Mouse (Mus musculus): ENCODE data around the gene Hagh.
A peak's percentile ranks its signal among the peaks of the same experiment; 100 is the strongest.

Gene Hagh

GRCm38 (mm10) chr17:24900014-24900413 lies 60.1 kb downstream of the Hagh start:
- DNase-seq (ENCODE audit: low read depth, low spot score), result no peak

- no peak for DNase-seq (ENCODE audit: low read depth, low spot score)
Observed at GRCm38 (mm10) chr17:24902124-24902523, 62.2 kb downstream of the Hagh start.

DNA sequence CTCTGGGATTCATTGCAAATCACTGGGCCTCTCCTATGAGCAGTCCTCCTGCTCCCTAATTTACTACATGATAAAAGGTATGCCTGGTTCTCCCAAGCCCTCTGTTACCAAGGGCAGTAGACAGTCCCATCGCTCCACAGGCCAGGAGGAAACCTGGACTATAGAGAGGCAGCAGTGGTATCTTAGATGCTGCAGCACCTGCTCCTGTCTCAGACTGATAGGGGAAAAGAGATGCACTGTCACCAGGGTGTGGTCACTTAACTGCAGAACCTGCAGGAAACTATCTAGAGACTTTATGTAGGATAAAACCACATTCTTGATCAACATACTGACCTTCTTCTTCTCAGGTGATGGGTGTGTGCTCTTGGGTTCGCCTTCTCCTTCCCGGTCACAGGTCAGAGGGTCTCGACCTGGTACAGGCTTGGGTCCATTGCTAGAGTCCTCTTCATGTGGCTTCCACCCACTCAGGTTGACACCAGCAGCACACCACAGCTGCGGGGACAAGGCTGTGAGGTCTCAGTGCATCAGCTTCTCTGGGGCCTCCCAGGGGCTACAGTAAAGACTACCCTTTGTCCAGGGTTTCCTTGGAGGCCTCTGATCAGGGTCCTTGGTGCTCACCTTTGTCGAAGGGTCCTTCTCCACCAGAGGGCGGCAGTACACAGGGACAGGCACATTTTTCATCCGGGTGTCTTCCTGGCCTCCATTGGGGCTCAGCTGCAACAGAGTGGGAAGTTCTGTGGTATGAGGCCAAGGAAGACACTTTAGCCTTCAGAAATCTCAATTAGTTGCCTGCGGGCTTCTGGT lies 62.9 kb downstream of the Hagh start:
- peak; percentile 73 for DNase-seq (ENCODE audit: low read depth, low spot score)

DNA sequence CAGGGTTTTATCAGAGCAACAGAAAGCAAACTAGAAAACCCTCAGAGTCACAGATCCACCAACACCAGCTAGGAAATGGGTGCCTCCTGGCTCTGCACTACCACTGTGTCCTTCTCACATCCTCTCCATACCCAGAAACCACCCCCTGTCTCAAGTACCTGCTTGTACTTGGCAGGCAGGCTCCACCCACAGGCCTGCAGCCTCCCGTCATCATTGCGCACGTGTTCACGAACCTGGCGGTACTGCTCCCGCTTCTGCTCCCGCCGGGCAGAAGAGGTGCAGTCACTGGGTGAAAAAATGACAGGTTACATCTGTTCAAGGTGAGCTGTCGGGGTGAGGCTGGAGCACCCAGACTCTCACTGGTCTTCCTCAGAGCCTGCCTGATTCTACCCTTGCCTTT lies 63.8 kb downstream of the Hagh start:
- peak; percentile 37 for DNase-seq (ENCODE audit: low read depth, low spot score)

DNA sequence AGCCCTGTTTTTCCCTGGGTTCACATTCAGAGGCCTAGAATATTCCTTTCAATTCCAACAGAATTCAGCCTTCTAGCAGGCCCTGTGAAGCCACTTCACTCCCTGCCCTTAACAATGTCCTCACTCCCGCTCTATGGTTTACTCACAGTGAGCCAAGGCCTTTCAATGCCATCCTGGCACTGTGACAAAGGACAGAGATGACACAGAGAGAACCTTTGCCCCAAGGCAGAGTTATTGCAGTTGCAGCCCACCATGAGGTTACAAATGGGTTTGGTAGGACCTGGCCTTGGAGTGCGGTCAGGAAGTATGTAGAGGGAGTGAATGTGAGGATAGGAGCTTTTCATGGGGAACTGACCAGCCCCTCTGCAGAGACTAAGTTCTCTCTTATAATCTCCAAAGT lies 67.6 kb downstream of the Hagh start:
- no peak for DNase-seq (ENCODE audit: low read depth, low spot score)

DNA sequence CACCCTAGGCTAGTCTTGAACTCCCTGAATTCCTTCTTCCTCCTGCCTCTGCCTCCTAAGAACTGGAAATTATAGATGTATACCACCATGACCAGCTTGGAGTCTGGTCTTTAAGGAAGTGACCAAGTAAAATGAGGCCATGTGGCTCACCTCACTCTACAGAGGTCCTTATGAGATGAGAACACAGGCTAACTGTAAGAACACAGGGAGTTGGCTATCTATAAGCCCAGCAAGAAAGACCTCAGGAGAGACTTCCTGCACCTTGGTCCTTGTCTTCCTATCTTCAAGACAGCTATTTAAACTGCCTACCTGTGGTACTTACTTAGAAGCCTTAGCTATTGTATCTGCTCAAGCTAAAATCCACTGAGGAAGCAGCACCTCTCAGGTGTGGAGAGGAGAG lies 74.0 kb downstream of the Hagh start:
- no peak for DNase-seq (ENCODE audit: low read depth, low spot score)

All from R1 (cell line).